Mouse (Mus musculus): Measurements from ENCODE around the gene Mier3.

GRCm38 (mm10) chr13:111748301-111749062 lies 67.7 kb downstream of the Mier3 start:
- TF ChIP-seq CTCF (IDR thresholded peaks at IDR 0.05) (no peak), POLR2A (IDR thresholded peaks at IDR 0.05; ENCODE audit: insufficient read depth, low read depth, low read length) (no peak), EP300 (IDR thresholded peaks at IDR 0.05; ENCODE audit: insufficient read depth, low read depth, low read length) (no peak)

Measured in heart, adult 2 months (tissue).